Mouse (Mus musculus) lung, adult 2 months (tissue): ENCODE results near the gene Rab3d.

Experiments used
- CTCF ChIP-seq: fragments of 200-500 bp; IDR thresholded peaks from 2 replicates; pipeline ENCODE4 v1.5.1; 2011; ENCODE audit warnings: mild to moderate bottlenecking, low read length, control low read depth; ENCODE audit not compliant: insufficient read depth
- POLR2A ChIP-seq: fragments of 200-500 bp; IDR thresholded peaks from 2 replicates; pipeline ENCODE4 v1.6.1; 2011; ENCODE audit warnings: low read depth, mild to moderate bottlenecking, control low read depth, low read length, borderline replicate concordance; ENCODE audit errors: extremely low read depth

DNA sequence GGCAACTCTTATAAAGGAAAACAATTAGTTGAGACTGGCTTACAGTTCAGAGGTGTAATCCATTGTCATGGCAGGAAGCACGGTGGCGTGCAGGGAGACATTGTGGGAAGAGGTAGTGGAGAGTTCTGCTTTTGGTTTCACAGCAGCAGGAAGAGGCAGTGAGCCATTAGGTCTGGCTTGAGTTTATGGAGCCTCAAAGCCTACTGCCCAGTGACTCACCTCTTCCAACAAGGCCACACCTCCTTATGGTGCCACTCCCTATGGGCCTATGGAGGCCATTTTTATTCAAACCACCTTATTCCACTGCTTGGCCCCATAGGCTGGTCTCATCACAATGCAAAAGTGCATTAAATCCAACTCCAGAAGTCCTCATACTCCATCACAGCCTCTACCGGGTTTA is 58.4 kb downstream of the Rab3d start:
- TF ChIP-seq POLR2A, result no peak
- no peak for TF ChIP-seq CTCF
